Mouse (Mus musculus) embryonic fibroblast, embryonic 13.5 days (primary cell): ENCODE measurements at regions not wholly inside any gene's neighbourhood (a gene's known extent, or its start where the extent isn't known, plus 50 kb on each side); places are given as distances from the start of the nearest gene placed in this dataset.

Experiments used
- H3K27ac ChIP-seq: 2 replicates; pipeline ENCODE4 v1.5.1; 2012; ENCODE audit warnings: low read length, control low read depth, inconsistent platforms; ENCODE audit not compliant: insufficient read depth
- H3K4me1 ChIP-seq: 2 replicates; pipeline ENCODE4 v1.6.1; 2011; ENCODE audit warnings: low read length; ENCODE audit not compliant: control insufficient read depth, insufficient read depth
- H3K4me3 ChIP-seq: 2 replicates; pipeline ENCODE4 v1.5.1; 2011; ENCODE audit warnings: mild to moderate bottlenecking, control low read depth, low read length; ENCODE audit not compliant: insufficient read depth
- CTCF ChIP-seq: IDR thresholded peaks from 2 replicates; pipeline ENCODE4 v1.5.1; 2011; ENCODE audit warnings: mild to moderate bottlenecking, control low read depth, low read length, moderate library complexity, borderline replicate concordance; ENCODE audit not compliant: insufficient read depth
- POLR2A ChIP-seq: IDR thresholded peaks from 2 replicates; pipeline ENCODE4 v1.6.1; 2011; ENCODE audit warnings: low read depth, mild to moderate bottlenecking, control low read depth, low read length, moderate library complexity

GRCm38 (mm10) chr3:50905274-50905992 is 318.8 kb upstream of the Noct start:
- no peak overlapping the region for H3K4me3 ChIP-seq
- no peak overlapping the region for H3K27ac ChIP-seq
- H3K4me1 ChIP-seq, result no peaks in the 10 kb centered on the region
- no peak for TF ChIP-seq CTCF
- TF ChIP-seq POLR2A, result no peak

GRCm38 (mm10) chr3:50905993-50906831 is 318.0 kb upstream of the Noct start:
- Histone ChIP-seq H3K4me1 (no peaks in the 10 kb centered on the region), H3K27ac (no peak overlapping the region), H3K4me3 (peak overlapping the region; percentile 36; the same call in 1 of the 2 replicates)
- TF ChIP-seq CTCF, result peak; percentile 83
- TF ChIP-seq POLR2A, result no peak

GRCm38 (mm10) chr3:50912980-50913518 is 311.2 kb upstream of the Noct start:
- H3K4me3 ChIP-seq, result no peak overlapping the region
- peaks cover 8% of the 10 kb centered on the region; the same call in 1 of the 2 replicates for H3K4me1 ChIP-seq
- no peak overlapping the region for H3K27ac ChIP-seq
- TF ChIP-seq CTCF, result no peak
- no peak for TF ChIP-seq POLR2A

- TF ChIP-seq CTCF (no peak), POLR2A (no peak)
- H3K4me3 ChIP-seq, result no peak overlapping the region
- no peak overlapping the region for H3K27ac ChIP-seq
- peaks cover 8% of the 10 kb centered on the region; the same call in 1 of the 2 replicates for H3K4me1 ChIP-seq
Measured at GRCm38 (mm10) chr3:50914866-50915365, 309.3 kb upstream of the Noct start.

- Histone ChIP-seq H3K4me1 (peaks cover 8% of the 10 kb centered on the region; the same call in 1 of the 2 replicates), H3K4me3 (no peak overlapping the region), H3K27ac (0 out of 2 replicates have a peak overlapping the region, but pooled peaks have one; percentile 1)
- TF ChIP-seq POLR2A, result no peak
Measured at GRCm38 (mm10) chr3:50916305-50916854, 307.9 kb upstream of the Noct start.

- TF ChIP-seq CTCF (no peak), POLR2A (no peak)
- Histone ChIP-seq H3K27ac (no peak overlapping the region), H3K4me3 (no peak overlapping the region), H3K4me1 (no peaks in the 10 kb centered on the region)
Measured at GRCm38 (mm10) chr3:50922347-50922746, 301.9 kb upstream of the Noct start.

GRCm38 (mm10) chr3:50922832-50923231 is 301.4 kb upstream of the Noct start:
- H3K27ac ChIP-seq, result no peak overlapping the region
- no peaks in the 10 kb centered on the region for H3K4me1 ChIP-seq
- no peak overlapping the region for H3K4me3 ChIP-seq
- TF ChIP-seq POLR2A (no peak), CTCF (no peak)

- H3K27ac ChIP-seq, result no peak overlapping the region
- TF ChIP-seq CTCF (no peak), POLR2A (no peak)
- H3K4me1 ChIP-seq, result no peaks in the 10 kb centered on the region
- H3K4me3 ChIP-seq, result no peak overlapping the region
Measured at GRCm38 (mm10) chr3:50923327-50923726, 300.9 kb upstream of the Noct start.

GRCm38 (mm10) chr3:50927318-50927717 is 296.9 kb upstream of the Noct start:
- no peaks in the 10 kb centered on the region for H3K4me1 ChIP-seq
- no peak overlapping the region for H3K27ac ChIP-seq
- H3K4me3 ChIP-seq, result no peak overlapping the region
- TF ChIP-seq CTCF (no peak), POLR2A (no peak)
